29 mouse cellular contexts compared by ENCODE assay signal in genomic region chr11:98625611-98626410, GRCm38 (mm10). TPM values are rescaled to one million over a fixed set of nuclear protein-coding genes. Genes with fewer than 3 reads are reported as not detected.
DNase-seq lines count a peak whose midpoint lies in the region.
"Had no signal": no experiment of that assay in that cellular context is flagged by ENCODE, and none has a peak within 500 bp of the region (broad histone marks: within the 10 kb centered on the region; RNA-seq: fewer than 3 reads in every experiment).

TSS of gene Gm12355 (minus strand) at chr11:98625661.
TSS of gene Gsdma3 (plus strand) at chr11:98626360.

- no peaks in the 10 kb centered on the region for H3K4me1 ChIP-seq in heart, embryonic 10.5 days
- H3K4me1 ChIP-seq: forebrain, embryonic 10.5 days; forebrain, embryonic 13.5 days; heart, embryonic 12.5 days; heart, embryonic 15.5 days; hindbrain, embryonic 12.5 days; hindbrain, embryonic 15.5 days had no signal

- H3K27ac ChIP-seq in heart, embryonic 10.5 days, result no peak within 1 kb of the TSS
- H3K27ac ChIP-seq: forebrain, embryonic 10.5 days; forebrain, embryonic 13.5 days; heart, embryonic 15.5 days; hindbrain, embryonic 12.5 days; hindbrain, embryonic 15.5 days had no signal

- H3K4me3 ChIP-seq in heart, embryonic 10.5 days, result no peak within 1 kb of the TSS
- H3K4me3 ChIP-seq: forebrain, embryonic 10.5 days; forebrain, embryonic 13.5 days; heart, embryonic 12.5 days; heart, embryonic 15.5 days; hindbrain, embryonic 12.5 days; hindbrain, embryonic 15.5 days had no signal

- intact Hi-C loops in heart, postnatal 14 days (cut with DNase I), result no loop called here

- H3K27me3 ChIP-seq in heart, embryonic 10.5 days (ENCODE audit: insufficient read depth, poor library complexity, severe bottlenecking), result 0 out of 2 replicates have a peak, but pooled peaks cover 5% of the 10 kb centered on the region
- H3K27me3 ChIP-seq: forebrain, embryonic 13.5 days; heart, embryonic 15.5 days; hindbrain, embryonic 15.5 days had no signal

- DNase-seq in adrenal gland, adult 18-20 months (ENCODE audit: low spot score in 2 of 2), result no peak
- no peak for DNase-seq in adrenal gland, adult 2 months
- DNase-seq in heart, embryonic 10.5 days (ENCODE audit: low spot score), result peak; percentile 57
- no peak for DNase-seq in heart, postnatal 14 days
- no peak for DNase-seq in adrenal gland, postnatal 4 days (ENCODE audit: low spot score in 2 of 2)
- DNase-seq in right cerebral cortex, postnatal 4 days, result no peak
- DNase-seq: cerebellum, adult 11-12 months; cerebellum, adult 8-10 months; cerebellum, postnatal 14 days; gastrocnemius, postnatal 10 days; gastrocnemius, postnatal 36 days; heart, postnatal 10 days; kidney, adult 2 months had no signal

- H3K9me3 ChIP-seq in heart, embryonic 10.5 days, result peaks cover 7% of the 10 kb centered on the region
- H3K9me3 ChIP-seq: heart, embryonic 15.5 days; hindbrain, embryonic 15.5 days had no signal

- no peaks in the 10 kb centered on the region for H3K36me3 ChIP-seq in heart, embryonic 10.5 days
- H3K36me3 ChIP-seq: forebrain, embryonic 10.5 days; heart, embryonic 12.5 days; heart, embryonic 15.5 days; hindbrain, embryonic 12.5 days; hindbrain, embryonic 15.5 days had no signal

- WGBS in heart, embryonic 10.5 days, result 82% methylated on average over 10 of the region's 10 CpGs

RNA-seq across cellular contexts. Expression of gene Gm12355, which starts in this region (rescaled TPM):
- 10 to 100 TPM; 10.4 to 11.6 TPM for total RNA-seq in adrenal gland, adult 18-20 months (2021)
- 10 to 100 TPM in 1 of 2 experiments, 1 to 10 TPM in 1; 6.3 to 15.3 TPM for total RNA-seq in adrenal gland, adult 2 months (2021)
- polyA plus RNA-seq in adrenal gland, adult 2 months (2012; rRNA removed), result not detected in 2 replicates
- 0.71 and 1.0 TPM in 2 replicates for polyA plus RNA-seq in heart, embryonic 10.5 days (2016; fragmentation: Nextera tagmentation; extraction: Ambion mirVana)
- total RNA-seq in heart, postnatal 14 days (2021), result 10 to 100 TPM in 1 of 2 experiments, 1 to 10 TPM in 1; 8.8 to 12.9 TPM
- total RNA-seq in adrenal gland, postnatal 4 days (2021), result 10 to 100 TPM; 23.3 to 26.6 TPM
- polyA plus RNA-seq: kidney, adult 2 months had no signal

RNA-seq across cellular contexts. Expression of gene Gsdma3, which starts in this region (rescaled TPM):
- total RNA-seq in adrenal gland, adult 18-20 months (2021), result 10 to 100 TPM; 15.6 to 19.6 TPM
- 10 to 100 TPM in 1 of 2 experiments, 1 to 10 TPM in 1; 4.7 to 19.4 TPM for total RNA-seq in adrenal gland, adult 2 months (2021)
- not detected in 2 replicates for polyA plus RNA-seq in adrenal gland, adult 2 months (2012; rRNA removed)
- polyA plus RNA-seq in heart, embryonic 10.5 days (2016; fragmentation: Nextera tagmentation; extraction: Ambion mirVana), result not detected in 2 replicates
- total RNA-seq in heart, postnatal 14 days (2021), result 1 to 10 TPM; 4.4 to 4.5 TPM
- total RNA-seq in adrenal gland, postnatal 4 days (2021), result 10 to 100 TPM; 12.0 to 14.5 TPM
- total RNA-seq: ES-E14; granulocyte monocyte progenitor cell, adult 5-6 weeks; hematopoietic stem cell, adult 5-6 weeks had no signal
- polyA plus RNA-seq: activated CD4-positive, CD25-positive, alpha-beta regulatory T cell, adult 4 months; brain, embryonic 14.5 days; embryonic facial prominence, embryonic 11.5 days; embryonic facial prominence, embryonic 14.5 days; forebrain, embryonic 10.5 days; forebrain, embryonic 13.5 days; forebrain, embryonic 16.5 days; heart, embryonic 12.5 days; heart, embryonic 15.5 days; hindbrain, embryonic 12.5 days; hindbrain, embryonic 15.5 days; intestine, embryonic 14.5 days; intestine, postnatal 0 days; kidney, adult 2 months had no signal
